Mouse (Mus musculus): ENCODE measurements at regions not wholly inside any gene's neighbourhood (a gene's known extent, or its start where the extent isn't known, plus 50 kb on each side); places are given as distances from the start of the nearest gene placed in this dataset.

- TF ChIP-seq CTCF (IDR thresholded peaks at IDR 0.05; ENCODE audit: control insufficient read depth, insufficient read depth, low read length) (no peak), POLR2A (IDR thresholded peaks at IDR 0.05; ENCODE audit: borderline replicate concordance, control insufficient read depth, low read depth, low read length) (no peak)
These were observed 100.2 kb downstream of the Snx18 start for GRCm38 (mm10) chr13:113518144-113518543.

Measured in bone marrow, adult 2 months (tissue).